Mouse (Mus musculus) heart, embryonic 16.5 days (tissue): Measurements from ENCODE around the gene Myh6. TPM values are rescaled to one million over a fixed set of nuclear protein-coding genes. Genes with fewer than 3 reads are reported as not detected.
A peak's percentile ranks its signal among the peaks of the same experiment; 100 is the strongest.
"Not testable (repeated sequence)": the region's sequence is repeated elsewhere in the genome, so short reads cannot be mapped to it uniquely, and the experiment has no call there.

Experiments
- ATAC-seq: fragments of 200-750 bp; cut with Nextera tagmentation; replicated peaks from 2 replicates; pipeline ENCODE4 v1.8.0; 2017; ENCODE audit warnings: moderate number of reproducible peaks; ENCODE audit not compliant: insufficient read depth, low FRiP score; ENCODE audit errors: extremely low read depth
- H3K27ac ChIP-seq: fragments of 300-500 bp; sonication (generic); 2 replicates; pipeline ENCODE4 v1.5.1; 2014; ENCODE audit warnings: mild to moderate bottlenecking, low read length, control low read depth, moderate library complexity
- H3K27me3 ChIP-seq: fragments of 300-500 bp; sonication (generic); 2 replicates; pipeline ENCODE4 v1.6.1; 2014; ENCODE audit warnings: low read length, mixed read lengths; ENCODE audit not compliant: control insufficient read depth, insufficient read depth
- H3K36me3 ChIP-seq: fragments of 300-500 bp; sonication (generic); 2 replicates; pipeline ENCODE4 v1.6.1; 2014; ENCODE audit not compliant: control insufficient read depth, insufficient read depth
- H3K4me1 ChIP-seq: fragments of 300-500 bp; sonication (generic); 2 replicates; pipeline ENCODE4 v1.6.1; 2014; ENCODE audit warnings: low read length, mixed read lengths; ENCODE audit not compliant: control insufficient read depth, insufficient read depth
- H3K4me2 ChIP-seq: fragments of 300-500 bp; sonication (generic); 2 replicates; pipeline ENCODE4 v1.6.1; 2014; ENCODE audit warnings: low read depth, mild to moderate bottlenecking, control low read depth, low read length
- H3K4me3 ChIP-seq: fragments of 300-500 bp; sonication (generic); 2 replicates; pipeline ENCODE4 v1.5.1; 2014; ENCODE audit warnings: mild to moderate bottlenecking, control low read depth, low read length
- H3K9ac ChIP-seq: fragments of 300-500 bp; sonication (generic); 2 replicates; pipeline ENCODE4 v1.6.1; 2014; ENCODE audit warnings: low read length, control low read depth
- H3K9me3 ChIP-seq: fragments of 300-500 bp; sonication (generic); replicated peaks from 2 replicates; pipeline ENCODE4 v1.6.1; 2016; ENCODE audit warnings: low read length; ENCODE audit not compliant: control insufficient read depth
- WGBS: fragments of 180-500 bp; shearing (Covaris S2); extraction: QIAGEN DNeasy Blood & Tissue Kit; methylation state at CpG from one replicate; pipeline ENCODE4 v1.1.7; 2014; 5-methylcytosine and 5-hydroxymethylcytosine counted together
- polyA plus RNA-seq: library from polyadenylated mRNA; unstranded; fragments of >200 nt; fragmentation: Nextera tagmentation; extraction: Ambion mirVana; gene quantifications from 2 replicates; pipeline ENCODE4 v1.2.1, GENCODE M21; 2015

The Myh6 gene
- polyA plus RNA-seq, 1 experiment from 2014 or later: 2,585 TPM

- peak overlapping the region; percentile 39 for H3K4me2 ChIP-seq
- H3K4me3 ChIP-seq: peak overlapping the region; percentile 59
- no peak for ATAC-seq
- H3K27me3 ChIP-seq: no peaks in the 10 kb centered on the region
- H3K36me3 ChIP-seq: peaks cover 3% of the 10 kb centered on the region; the same call in 1 of the 2 replicates
- peak overlapping the region; percentile 77 for H3K9ac ChIP-seq
- H3K27ac ChIP-seq: peak overlapping the region; percentile 81
- peaks cover 16% of the 10 kb centered on the region for H3K4me1 ChIP-seq
- 33% methylated on average over 6 of the region's 6 CpGs for WGBS
- no peaks in the 10 kb centered on the region for H3K9me3 ChIP-seq
Measured at GRCm38 (mm10) chr14:54965631-54966030, 1.1 kb downstream of the Myh6 start.

GRCm38 (mm10) chr14:54965044-54965443 is 1.7 kb downstream of the Myh6 start:
- H3K27ac ChIP-seq: peak overlapping the region; percentile 81
- H3K9me3 ChIP-seq: no peaks in the 10 kb centered on the region
- peak overlapping the region; percentile 39 for H3K4me2 ChIP-seq
- no peak for ATAC-seq
- H3K4me1 ChIP-seq: peaks cover 18% of the 10 kb centered on the region
- peak overlapping the region; percentile 59 for H3K4me3 ChIP-seq
- no peaks in the 10 kb centered on the region for H3K27me3 ChIP-seq
- peak overlapping the region; percentile 77 for H3K9ac ChIP-seq
- WGBS: 39% methylated on average over 15 of the region's 15 CpGs
- peaks cover 3% of the 10 kb centered on the region; the same call in 1 of the 2 replicates for H3K36me3 ChIP-seq

GRCm38 (mm10) chr14:54963727-54964126 is 3.0 kb downstream of the Myh6 start:
- Histone ChIP-seq H3K36me3 (peaks cover 5% of the 10 kb centered on the region; the same call in 1 of the 2 replicates), H3K4me3 (peak overlapping the region; percentile 59), H3K27ac (peak overlapping the region; percentile 81), H3K9me3 (no peaks in the 10 kb centered on the region), H3K4me1 (peaks cover 18% of the 10 kb centered on the region), H3K4me2 (peak overlapping the region; percentile 39), H3K27me3 (no peaks in the 10 kb centered on the region), H3K9ac (peak overlapping the region; percentile 77)
- ATAC-seq: no peak
- WGBS: 64% methylated on average over 11 of the region's 11 CpGs

- H3K4me3 ChIP-seq: peak overlapping the region; percentile 59
- WGBS: 48% methylated on average over 7 of the region's 7 CpGs
- no peaks in the 10 kb centered on the region for H3K27me3 ChIP-seq
- no peaks in the 10 kb centered on the region for H3K9me3 ChIP-seq
- peak overlapping the region; percentile 39 for H3K4me2 ChIP-seq
- peak overlapping the region; percentile 61 for H3K9ac ChIP-seq
- peak overlapping the region; percentile 72 for H3K27ac ChIP-seq
- no peak for ATAC-seq
- H3K36me3 ChIP-seq: peaks cover 7% of the 10 kb centered on the region
- H3K4me1 ChIP-seq: peaks cover 17% of the 10 kb centered on the region
Measured at GRCm38 (mm10) chr14:54962714-54963113, 4.0 kb downstream of the Myh6 start.

- 52% methylated on average over 5 of the region's 5 CpGs for WGBS
- ATAC-seq: no peak
- peak overlapping the region; percentile 59 for H3K4me3 ChIP-seq
- H3K27me3 ChIP-seq: no peaks in the 10 kb centered on the region
- peak overlapping the region; percentile 61 for H3K9ac ChIP-seq
- peak overlapping the region; percentile 67 for H3K27ac ChIP-seq
- H3K9me3 ChIP-seq: no peaks in the 10 kb centered on the region
- peaks cover 8% of the 10 kb centered on the region for H3K4me1 ChIP-seq
- H3K4me2 ChIP-seq: peak overlapping the region; percentile 39
- peaks cover 12% of the 10 kb centered on the region for H3K36me3 ChIP-seq
Measured at GRCm38 (mm10) chr14:54961487-54961886, 5.2 kb downstream of the Myh6 start.

GRCm38 (mm10) chr14:54960769-54961168 is 6.0 kb downstream of the Myh6 start:
- peak overlapping the region; percentile 5; the same call in 1 of the 2 replicates for H3K27ac ChIP-seq
- H3K4me3 ChIP-seq: peak overlapping the region; percentile 59
- H3K9ac ChIP-seq: peak overlapping the region; percentile 61
- H3K4me2 ChIP-seq: peak overlapping the region; percentile 39
- no peak for ATAC-seq
- H3K36me3 ChIP-seq: peaks cover 15% of the 10 kb centered on the region
- peaks cover 11% of the 10 kb centered on the region for H3K4me1 ChIP-seq
- no peaks in the 10 kb centered on the region for H3K9me3 ChIP-seq
- 31% methylated on average over 10 of the region's 10 CpGs for WGBS
- no peaks in the 10 kb centered on the region for H3K27me3 ChIP-seq

- WGBS: 64% methylated on average over 12 of the region's 12 CpGs
- not testable (repeated sequence) for H3K27me3 ChIP-seq, H3K27ac ChIP-seq, H3K9me3 ChIP-seq
- H3K4me3 ChIP-seq: peak overlapping the region; percentile 59
- peaks cover 11% of the 10 kb centered on the region for H3K4me1 ChIP-seq
- H3K36me3 ChIP-seq: peaks cover 15% of the 10 kb centered on the region
- peak overlapping the region; percentile 39 for H3K4me2 ChIP-seq
- ATAC-seq: 0 out of 2 replicates have a peak, but pooled peaks have one; percentile 7
- peak overlapping the region; percentile 48 for H3K9ac ChIP-seq
Measured at GRCm38 (mm10) chr14:54959853-54960613, 6.7 kb downstream of the Myh6 start.

GRCm38 (mm10) chr14:54959197-54959596 is 7.5 kb downstream of the Myh6 start:
- H3K27me3 ChIP-seq: no peaks in the 10 kb centered on the region
- H3K9me3 ChIP-seq: no peaks in the 10 kb centered on the region
- no peak for ATAC-seq
- H3K27ac ChIP-seq: 0 out of 2 replicates have a peak overlapping the region, but pooled peaks have one; percentile 9
- H3K4me1 ChIP-seq: peaks cover 11% of the 10 kb centered on the region
- WGBS: 70% methylated on average over 3 of the region's 3 CpGs
- peak overlapping the region; percentile 16 for H3K4me3 ChIP-seq
- peak overlapping the region; percentile 31; the same call in 1 of the 2 replicates for H3K9ac ChIP-seq
- H3K36me3 ChIP-seq: peaks cover 18% of the 10 kb centered on the region
- H3K4me2 ChIP-seq: peak overlapping the region; percentile 23

GRCm38 (mm10) chr14:54958503-54958902 is 8.2 kb downstream of the Myh6 start:
- H3K27me3 ChIP-seq: no peaks in the 10 kb centered on the region
- peak overlapping the region; percentile 16; the same call in 1 of the 2 replicates for H3K4me3 ChIP-seq
- H3K4me2 ChIP-seq: peak overlapping the region; percentile 23
- peak overlapping the region; percentile 24; the same call in 1 of the 2 replicates for H3K9ac ChIP-seq
- 60% methylated on average over 4 of the region's 4 CpGs for WGBS
- H3K27ac ChIP-seq: no peak overlapping the region
- no peak for ATAC-seq
- H3K36me3 ChIP-seq: peaks cover 24% of the 10 kb centered on the region
- H3K4me1 ChIP-seq: peaks cover 11% of the 10 kb centered on the region
- H3K9me3 ChIP-seq: no peaks in the 10 kb centered on the region
